Mouse (Mus musculus) megakaryocyte, embryonic 14.5 days (primary cell): ENCODE data around the gene Itpr1.

Experiments used
- FLI1 ChIP-seq: IDR thresholded peaks from 2 replicates; pipeline ENCODE4 v1.6.1; 2012; ENCODE audit warnings: low read length, inconsistent platforms, mixed read lengths
- GATA1 ChIP-seq: IDR thresholded peaks from 3 replicates; pipeline ENCODE4 v1.6.1; 2012; ENCODE audit warnings: mixed read lengths, low read length, inconsistent platforms, borderline replicate concordance

DNA sequence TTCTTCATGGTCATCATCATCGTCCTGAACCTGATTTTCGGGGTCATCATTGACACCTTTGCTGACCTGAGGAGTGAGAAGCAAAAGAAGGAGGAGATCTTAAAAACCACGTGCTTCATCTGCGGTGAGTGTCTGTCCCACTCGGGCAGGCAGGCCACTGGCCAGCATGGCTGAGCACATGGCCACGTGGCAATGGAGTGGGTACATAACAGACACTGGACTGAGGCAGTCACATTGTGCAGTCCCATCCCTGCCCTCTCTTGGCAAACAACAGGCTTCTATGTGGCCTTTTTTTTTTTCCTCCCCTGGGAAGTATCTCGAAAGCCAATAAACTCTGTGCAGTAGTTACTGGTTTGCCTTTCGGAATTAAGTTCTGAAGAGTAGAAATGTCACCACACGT, 306.4 kb downstream of the Itpr1 start:
- no peak for TF ChIP-seq GATA1
- no peak for TF ChIP-seq FLI1
